Mouse (Mus musculus) liver, embryonic 12.5 days (tissue): ENCODE data around the gene Cdk6. TPM values are rescaled to one million over a fixed set of nuclear protein-coding genes. Genes with fewer than 3 reads are reported as not detected.
A peak's percentile ranks its signal among the peaks of the same experiment; 100 is the strongest.
"Not testable (repeated sequence)": the region's sequence is repeated elsewhere in the genome, so short reads cannot be mapped to it uniquely, and the experiment has no call there.

Experiments used
- ATAC-seq: fragments of 200-750 bp; cut with Nextera tagmentation; 2 replicates; pipeline ENCODE4 v1.8.0; 2017; ENCODE audit warnings: moderate number of reproducible peaks, mild to moderate bottlenecking, moderate library complexity
- H3K27ac ChIP-seq: fragments of 300-500 bp; sonication (generic); 2 replicates; pipeline ENCODE4 v1.5.1; 2016; ENCODE audit warnings: mild to moderate bottlenecking
- H3K27me3 ChIP-seq: fragments of 300-500 bp; sonication (generic); replicated peaks from 2 replicates; pipeline ENCODE4 v1.6.1; 2016; ENCODE audit warnings: mild to moderate bottlenecking, moderate library complexity
- H3K36me3 ChIP-seq: fragments of 300-500 bp; sonication (generic); 2 replicates; pipeline ENCODE4 v1.6.1; 2016; ENCODE audit warnings: mild to moderate bottlenecking, moderate library complexity
- H3K4me1 ChIP-seq: fragments of 300-500 bp; sonication (generic); 2 replicates; pipeline ENCODE4 v1.6.1; 2016
- H3K4me2 ChIP-seq: fragments of 300-500 bp; sonication (generic); 2 replicates; pipeline ENCODE4 v1.6.1; 2016; ENCODE audit warnings: mild to moderate bottlenecking, moderate library complexity
- H3K4me3 ChIP-seq: fragments of 300-500 bp; sonication (generic); 2 replicates; pipeline ENCODE4 v1.5.1; 2016; ENCODE audit warnings: mild to moderate bottlenecking, moderate library complexity
- H3K9ac ChIP-seq: fragments of 300-500 bp; sonication (generic); 2 replicates; pipeline ENCODE4 v1.6.1; 2016; ENCODE audit warnings: mild to moderate bottlenecking, moderate library complexity
- H3K9me3 ChIP-seq: fragments of 300-500 bp; sonication (generic); replicated peaks from 2 replicates; pipeline ENCODE4 v1.6.1; 2016; ENCODE audit warnings: mild to moderate bottlenecking, moderate library complexity
- WGBS: fragments of 180-500 bp; shearing (Covaris S2); methylation state at CpG from one replicate; pipeline ENCODE4 v1.1.7; 2016; ENCODE audit not compliant: insufficient replicate concordance; 5-methylcytosine and 5-hydroxymethylcytosine counted together
- polyA plus RNA-seq: library from polyadenylated mRNA; unstranded; fragments of >200 nt; fragmentation: Nextera tagmentation; extraction: Ambion mirVana; gene quantifications from 2 replicates; pipeline ENCODE4 v1.2.1, GENCODE M21; 2016

The Cdk6 gene
- 35.1 and 40.1 TPM in 2 replicates for polyA plus RNA-seq

DNA sequence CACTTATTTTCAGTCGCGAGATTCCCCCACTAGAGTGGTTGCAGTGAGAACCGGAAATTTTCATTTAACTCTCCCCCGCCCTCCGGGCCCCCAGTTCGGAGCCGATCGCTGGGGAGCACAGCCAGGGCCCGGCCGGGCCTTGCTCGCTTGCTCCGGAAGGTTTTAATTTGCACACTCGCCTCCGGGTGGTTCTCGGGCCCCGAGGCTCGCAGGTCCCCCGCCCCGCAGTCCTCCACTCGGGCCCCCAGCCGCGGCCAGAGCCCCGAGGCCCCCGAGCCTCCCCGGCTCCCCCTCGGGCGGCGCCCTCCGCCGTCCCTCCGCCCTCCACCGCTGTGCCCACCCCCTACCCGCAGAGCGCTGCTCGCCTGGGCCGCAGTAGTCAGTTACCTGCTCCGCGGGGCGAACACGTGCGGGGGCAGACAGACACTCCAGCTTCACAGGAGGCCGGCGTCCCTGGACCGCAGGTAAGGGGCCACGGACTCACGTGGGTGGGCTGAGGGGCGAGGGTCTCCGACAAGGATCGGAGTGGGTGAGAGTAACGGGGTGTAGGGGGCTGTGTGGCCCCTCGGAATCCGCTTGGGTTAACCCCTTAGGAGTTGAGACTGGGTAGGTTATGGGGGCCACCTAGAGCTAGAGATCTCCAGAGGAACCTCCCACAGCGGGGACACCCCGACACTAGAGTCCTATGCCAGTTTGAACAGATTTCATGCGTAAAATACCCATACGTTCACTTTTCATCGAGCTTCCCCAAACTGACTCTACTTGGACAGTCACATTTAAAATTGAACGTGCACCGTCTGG is at the start of gene Cdk6:
Gene Cdk6, plus strand, starts transcription at position 375 of the 801 bp plus-strand sequence.
- peaks cover 5% of the 10 kb centered on the region; the same call in 1 of the 2 replicates for H3K36me3 ChIP-seq
- no peaks in the 10 kb centered on the region for H3K9me3 ChIP-seq
- H3K4me3 ChIP-seq = peak within 1 kb of the TSS; percentile 72
- peaks cover 24% of the 10 kb centered on the region for H3K4me1 ChIP-seq
- peak within 1 kb of the TSS; percentile 76 for H3K9ac ChIP-seq
- H3K4me2 ChIP-seq = peak within 1 kb of the TSS; percentile 98
- H3K27me3 ChIP-seq = peaks cover 12% of the 10 kb centered on the region
- under 1% methylated on average over 59 of the region's 59 CpGs for WGBS
- ATAC-seq = peak; percentile 58
- peak within 1 kb of the TSS; percentile 69 for H3K27ac ChIP-seq

GRCm38 (mm10) chr5:3293666-3294065 is 47.6 kb upstream of the Cdk6 start:
- H3K4me1 ChIP-seq = no peaks in the 10 kb centered on the region
- H3K27me3 ChIP-seq = no peaks in the 10 kb centered on the region
- no peak overlapping the region for H3K9ac ChIP-seq
- no peaks in the 10 kb centered on the region for H3K36me3 ChIP-seq
- H3K4me3 ChIP-seq = no peak overlapping the region
- no peak overlapping the region for H3K27ac ChIP-seq
- no peaks in the 10 kb centered on the region for H3K9me3 ChIP-seq
- 58% methylated on average over 4 of the region's 4 CpGs for WGBS
- ATAC-seq = no peak
- H3K4me2 ChIP-seq = no peak overlapping the region

DNA sequence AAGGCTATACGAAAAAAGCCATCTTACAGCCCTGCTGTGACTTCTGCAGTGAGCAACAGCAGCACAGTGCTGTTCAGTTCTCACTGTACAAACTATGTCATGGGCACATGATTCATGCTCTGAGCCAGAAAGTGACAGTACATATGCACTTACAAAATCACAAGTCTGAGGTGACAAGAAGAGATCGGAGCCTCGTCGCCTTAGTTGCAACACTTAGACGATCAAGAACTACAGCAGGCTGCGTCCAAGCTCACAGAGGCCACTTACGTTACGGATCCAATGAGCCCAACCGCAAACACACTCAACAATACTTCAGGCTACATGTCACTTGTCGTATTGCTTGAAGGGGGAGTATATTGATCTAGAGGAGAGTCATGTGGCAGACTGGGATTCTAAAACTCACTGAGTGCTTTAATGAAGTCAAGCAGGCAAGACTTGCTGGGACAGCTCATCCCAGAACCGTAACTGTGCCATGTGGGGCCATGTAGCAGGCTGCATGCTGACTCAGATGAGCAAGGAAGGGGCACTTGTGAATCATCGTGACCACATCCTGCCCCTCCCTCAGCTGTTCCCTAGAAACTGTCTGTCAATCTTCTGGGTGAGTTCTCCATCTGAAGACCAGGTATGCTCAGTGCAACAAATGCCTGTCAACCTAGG is 40.4 kb upstream of the Cdk6 start:
- peak; percentile 40; the same call in 1 of the 2 replicates for ATAC-seq
- Histone ChIP-seq H3K4me1 (no peaks in the 10 kb centered on the region), H3K4me2 (no peak overlapping the region), H3K9ac (no peak overlapping the region), H3K4me3 (no peak overlapping the region), H3K27me3 (no peaks in the 10 kb centered on the region), H3K9me3 (no peaks in the 10 kb centered on the region), H3K36me3 (no peaks in the 10 kb centered on the region), H3K27ac (no peak overlapping the region)
- 50% methylated on average over 12 of the region's 12 CpGs for WGBS

DNA sequence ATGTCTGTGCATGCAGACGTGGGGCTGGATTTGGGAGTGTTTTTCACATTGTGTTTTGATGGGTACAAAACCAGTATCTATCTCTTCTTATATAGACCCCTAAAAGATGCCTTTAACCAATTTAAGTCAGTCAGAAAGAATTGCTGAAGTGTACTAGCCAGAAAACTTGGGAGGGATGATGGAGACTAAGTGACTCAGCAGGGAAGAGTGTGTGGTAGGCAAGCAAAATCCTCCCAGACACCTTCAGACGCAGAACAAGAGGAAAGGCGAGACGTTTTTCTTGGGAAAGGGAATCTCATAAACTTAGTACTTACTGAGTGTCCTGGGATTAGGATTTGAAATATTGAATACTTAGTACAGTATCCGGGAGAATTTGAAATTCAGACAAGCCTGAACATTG is 39.8 kb upstream of the Cdk6 start:
- Histone ChIP-seq H3K27me3 (no peaks in the 10 kb centered on the region), H3K4me2 (no peak overlapping the region), H3K4me1 (no peaks in the 10 kb centered on the region), H3K27ac (no peak overlapping the region), H3K4me3 (no peak overlapping the region), H3K9me3 (no peaks in the 10 kb centered on the region), H3K9ac (no peak overlapping the region), H3K36me3 (no peaks in the 10 kb centered on the region)
- ATAC-seq = no peak
- 53% methylated on average over 5 of the region's 5 CpGs for WGBS

GRCm38 (mm10) chr5:3303876-3304275 is 37.4 kb upstream of the Cdk6 start:
- no peaks in the 10 kb centered on the region for H3K27me3 ChIP-seq
- H3K4me2 ChIP-seq = no peak overlapping the region
- no peaks in the 10 kb centered on the region for H3K4me1 ChIP-seq
- no peaks in the 10 kb centered on the region for H3K9me3 ChIP-seq
- 77% methylated on average over 9 of the region's 9 CpGs for WGBS
- H3K36me3 ChIP-seq = no peaks in the 10 kb centered on the region
- no peak overlapping the region for H3K27ac ChIP-seq
- H3K9ac ChIP-seq = no peak overlapping the region
- no peak overlapping the region for H3K4me3 ChIP-seq
- no peak for ATAC-seq

DNA sequence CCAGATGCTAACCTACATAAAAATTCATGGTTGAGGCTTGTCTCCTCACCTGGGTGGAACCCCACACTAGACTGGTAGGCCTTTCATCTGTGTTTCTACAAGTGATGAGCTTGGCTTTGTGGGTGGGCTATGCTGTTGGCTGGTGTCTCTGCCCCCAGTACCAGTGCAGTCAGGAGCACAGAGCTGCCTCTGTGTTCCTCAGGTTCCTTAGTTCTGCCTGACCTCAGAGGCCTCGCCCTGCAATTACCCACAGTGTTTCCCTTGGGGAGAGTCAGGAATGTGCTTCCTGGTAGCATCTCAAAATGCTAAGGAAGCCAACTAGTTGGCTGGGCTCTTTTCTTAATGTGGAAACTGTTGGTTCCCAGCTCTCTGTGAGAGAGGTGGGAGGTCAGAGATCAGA is 35.1 kb upstream of the Cdk6 start:
- Histone ChIP-seq H3K36me3 (no peaks in the 10 kb centered on the region), H3K27ac (no peak overlapping the region), H3K4me2 (no peak overlapping the region), H3K9ac (no peak overlapping the region), H3K4me1 (no peaks in the 10 kb centered on the region), H3K4me3 (no peak overlapping the region), H3K9me3 (no peaks in the 10 kb centered on the region), H3K27me3 (no peaks in the 10 kb centered on the region)
- ATAC-seq = no peak
- 61% methylated on average over 1 of the region's 1 CpGs for WGBS

- ATAC-seq = no peak
Measured at GRCm38 (mm10) chr5:3309122-3309521, 32.2 kb upstream of the Cdk6 start.

DNA sequence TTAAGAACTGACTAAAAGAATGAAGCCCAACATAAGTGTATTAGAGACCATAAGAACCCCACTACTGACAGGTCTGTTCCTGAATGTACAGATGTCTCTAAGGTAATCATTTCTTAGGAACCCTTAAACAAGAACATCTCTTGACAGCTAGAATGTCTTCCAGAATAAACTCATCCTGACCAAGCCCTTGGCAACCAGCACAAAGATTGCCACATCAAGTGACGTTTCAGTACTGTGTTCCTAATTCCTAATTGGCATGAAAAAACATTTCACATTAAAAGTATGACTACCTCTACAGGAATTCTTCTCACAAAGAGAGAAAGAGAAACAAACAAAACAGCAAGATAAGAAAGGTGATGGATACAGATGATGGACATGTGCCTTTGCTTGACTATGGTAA is 31.7 kb upstream of the Cdk6 start:
- ATAC-seq = no peak
- H3K27me3 ChIP-seq = no peaks in the 10 kb centered on the region
- H3K9ac ChIP-seq = no peak overlapping the region
- no peak overlapping the region for H3K4me2 ChIP-seq
- H3K36me3 ChIP-seq = no peaks in the 10 kb centered on the region
- no peak overlapping the region for H3K27ac ChIP-seq
- no peaks in the 10 kb centered on the region for H3K4me1 ChIP-seq
- no peak overlapping the region for H3K4me3 ChIP-seq
- 70% methylated on average over 1 of the region's 1 CpGs for WGBS
- H3K9me3 ChIP-seq = no peaks in the 10 kb centered on the region

More at GRCm38 (mm10) chr5:3309122-3309521, 32.2 kb upstream of the Cdk6 start:
- no peak overlapping the region for H3K9ac ChIP-seq
- no peaks in the 10 kb centered on the region for H3K9me3 ChIP-seq
- H3K4me2 ChIP-seq = no peak overlapping the region
- H3K4me3 ChIP-seq = no peak overlapping the region
- no peaks in the 10 kb centered on the region for H3K27me3 ChIP-seq
- H3K4me1 ChIP-seq = no peaks in the 10 kb centered on the region
- no peak overlapping the region for H3K27ac ChIP-seq
- H3K36me3 ChIP-seq = no peaks in the 10 kb centered on the region

DNA sequence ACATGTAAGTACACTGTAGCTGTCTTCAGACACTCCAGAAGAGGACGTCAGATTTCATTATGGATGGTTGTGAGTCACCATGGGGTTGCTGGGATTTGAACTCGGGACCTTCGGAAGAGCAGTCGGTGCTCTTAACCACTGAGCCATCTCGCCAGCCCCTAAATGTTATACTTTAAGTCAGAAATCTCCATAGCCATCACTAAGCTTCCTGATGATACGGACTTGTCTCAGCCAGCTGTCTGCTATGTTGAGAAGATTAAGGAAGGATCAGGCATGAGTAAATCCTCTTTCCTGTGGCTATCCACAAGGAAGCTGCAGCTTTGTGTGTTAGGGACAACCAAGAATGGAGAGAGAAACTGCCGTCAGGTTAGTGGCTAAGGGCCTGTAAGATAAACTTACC is 30.1 kb upstream of the Cdk6 start:
- H3K4me1 ChIP-seq, H3K27me3 ChIP-seq, H3K9me3 ChIP-seq, ATAC-seq, H3K4me3 ChIP-seq, H3K27ac ChIP-seq, H3K36me3 ChIP-seq, H3K9ac ChIP-seq, H3K4me2 ChIP-seq: not testable (repeated sequence)
- 71% methylated on average over 7 of the region's 7 CpGs for WGBS

DNA sequence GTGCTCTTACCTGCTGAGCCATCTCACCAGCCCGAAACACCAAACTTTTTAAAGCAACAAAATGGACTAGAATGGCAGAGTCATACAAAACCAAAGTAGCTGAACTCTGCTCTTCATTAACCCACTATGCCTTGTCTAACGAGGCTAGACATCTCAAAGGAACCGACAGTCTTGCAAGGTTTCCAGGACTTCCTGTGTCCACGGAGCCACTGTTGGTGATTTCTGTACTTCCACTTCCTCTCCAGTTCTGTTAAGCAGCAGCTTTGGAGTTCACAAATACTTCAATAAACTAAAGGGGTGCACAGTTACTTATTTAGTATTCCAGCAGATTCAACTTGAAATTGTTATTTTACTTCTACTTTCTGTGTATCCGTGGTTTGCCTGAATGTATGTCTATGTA is 23.6 kb upstream of the Cdk6 start:
- not testable (repeated sequence) for H3K27me3 ChIP-seq, H3K9me3 ChIP-seq, H3K4me2 ChIP-seq, ATAC-seq, H3K4me1 ChIP-seq, H3K36me3 ChIP-seq, H3K9ac ChIP-seq, H3K27ac ChIP-seq, H3K4me3 ChIP-seq
- WGBS = 42% methylated on average over 5 of the region's 5 CpGs

- no peaks in the 10 kb centered on the region for H3K36me3 ChIP-seq
- H3K9ac ChIP-seq = no peak overlapping the region
- no peak overlapping the region for H3K27ac ChIP-seq
- WGBS = 25% methylated on average over 1 of the region's 1 CpGs
- no peak overlapping the region for H3K4me2 ChIP-seq
- H3K9me3 ChIP-seq = no peaks in the 10 kb centered on the region
- no peaks in the 10 kb centered on the region for H3K27me3 ChIP-seq
- no peaks in the 10 kb centered on the region for H3K4me1 ChIP-seq
- no peak overlapping the region for H3K4me3 ChIP-seq
- no peak for ATAC-seq
Measured at GRCm38 (mm10) chr5:3320225-3320624, 21.1 kb upstream of the Cdk6 start.

- no peak for ATAC-seq
- no peaks in the 10 kb centered on the region for H3K9me3 ChIP-seq
- no peaks in the 10 kb centered on the region for H3K4me1 ChIP-seq
- WGBS = 75% methylated on average over 6 of the region's 6 CpGs
- H3K36me3 ChIP-seq = no peaks in the 10 kb centered on the region
- no peaks in the 10 kb centered on the region for H3K27me3 ChIP-seq
- no peak overlapping the region for H3K4me2 ChIP-seq
- no peak overlapping the region for H3K27ac ChIP-seq
- no peak overlapping the region for H3K4me3 ChIP-seq
- no peak overlapping the region for H3K9ac ChIP-seq
Measured at GRCm38 (mm10) chr5:3322052-3322451, 19.2 kb upstream of the Cdk6 start.
